Mouse (Mus musculus) Patski (cell line): ENCODE measurements at regions not wholly inside any gene's neighbourhood (a gene's known extent, or its start where the extent isn't known, plus 50 kb on each side); places are given as distances from the start of the nearest gene placed in this dataset.

ENCODE experiments used
- ATAC-seq: fragments of 100-300 bp; one replicate; pipeline ENCODE4 v1.8.0; 2021
- CTCF ChIA-PET: fragments of 350-600 bp; sonication (Branson Sonifier 250); formaldehyde crosslinking; loops from one replicate; lab custom pipeline; 2022; ENCODE audit warnings: inconsistent platforms; lab: Charles Lee
- POLR2A ChIA-PET: fragments of 350-600 bp; sonication (Branson Sonifier 250); formaldehyde crosslinking; loops from one replicate; lab custom pipeline; 2022; ENCODE audit warnings: antibody characterized with exemption, inconsistent platforms; lab: Charles Lee
- DNase-seq: peaks from one replicate; pipeline ENCODE4 v3.0.0-alpha.2; 2011; ENCODE audit warnings: low read depth, low spot score
- H3K27me3 ChIP-seq: fragments of 371-371 bp; one replicate; pipeline ENCODE4 v1.5.1; 2021
- CTCF ChIP-seq: fragments of 100-300 bp; IDR thresholded peaks from one replicate; pipeline ENCODE4 v1.5.1; 2021
- in situ Hi-C: fragments of 300-500 bp; cut with MboI; formaldehyde crosslinking; loops from 3 replicates; pipeline ENCODE4 v1.11.1; 2018; ENCODE audit warnings: low pct_unique_long_range_greater_than_20kb, mixed read lengths

- POLR2A ChIA-PET, result no interaction called here
- in situ Hi-C loops, result no loop called here
- ATAC-seq (no peak), DNase-seq (no peak)
- TF ChIP-seq CTCF, result no peak
- H3K27me3 ChIP-seq, result no peaks in the 10 kb centered on the region
- CTCF ChIA-PET, result no interaction called here
Observed at GRCm38 (mm10) chr12:68604524-68605299, 554.3 kb downstream of the Rps29 start.

GRCm38 (mm10) chr12:68602682-68603081 is 556.3 kb downstream of the Rps29 start:
- DNase-seq, result no peak
- ChIA-PET CTCF (no interaction called here), POLR2A (no interaction called here)
- ATAC-seq, result no peak
- no peaks in the 10 kb centered on the region for H3K27me3 ChIP-seq
- no peak for TF ChIP-seq CTCF
- in situ Hi-C loops, result no loop called here

- no peaks in the 10 kb centered on the region for H3K27me3 ChIP-seq
- ChIA-PET CTCF (no interaction called here), POLR2A (no interaction called here)
- ATAC-seq (no peak), DNase-seq (no peak)
- in situ Hi-C loops, result no loop called here
- TF ChIP-seq CTCF, result no peak
Observed at GRCm38 (mm10) chr12:68601366-68601765, 557.6 kb downstream of the Rps29 start.

GRCm38 (mm10) chr12:68599681-68600596 is 559.0 kb downstream of the Rps29 start:
- CTCF ChIA-PET, result no interaction called here
- no peak for ATAC-seq
- DNase-seq, result no peak
- no peak for TF ChIP-seq CTCF
- no peaks in the 10 kb centered on the region for H3K27me3 ChIP-seq
- in situ Hi-C loops, result no loop called here
- POLR2A ChIA-PET, result no interaction called here

GRCm38 (mm10) chr12:68599016-68599616 is 559.9 kb downstream of the Rps29 start:
- TF ChIP-seq CTCF, result no peak
- no peak for ATAC-seq
- H3K27me3 ChIP-seq, result no peaks in the 10 kb centered on the region
- DNase-seq, result no peak
- in situ Hi-C loops, result no loop called here
- CTCF ChIA-PET, result interaction anchor here (0.9 kb wide), 1 partner anchor 15 kb away, joined by 3 read pairs; no protein-coding TSS in a partner anchor
- POLR2A ChIA-PET, result interaction anchor here (0.6 kb wide), 1 partner anchor 31 kb away, joined by 3 read pairs; no protein-coding TSS in a partner anchor

- in situ Hi-C loops, result no loop called here
- ATAC-seq (no peak), DNase-seq (no peak)
- H3K27me3 ChIP-seq, result no peaks in the 10 kb centered on the region
- no peak for TF ChIP-seq CTCF
- POLR2A ChIA-PET, result no interaction called here
- CTCF ChIA-PET, result no interaction called here
Observed at GRCm38 (mm10) chr12:68585524-68585872, 573.5 kb downstream of the Rps29 start.

GRCm38 (mm10) chr12:68584786-68585523 is 574.0 kb downstream of the Rps29 start:
- in situ Hi-C loops, result no loop called here
- ChIA-PET CTCF (no interaction called here), POLR2A (no interaction called here)
- TF ChIP-seq CTCF, result no peak
- no peak for DNase-seq
- no peak for ATAC-seq
- H3K27me3 ChIP-seq, result no peaks in the 10 kb centered on the region

GRCm38 (mm10) chr12:68579909-68580308 is 579.1 kb downstream of the Rps29 start:
- no peaks in the 10 kb centered on the region for H3K27me3 ChIP-seq
- no peak for TF ChIP-seq CTCF
- POLR2A ChIA-PET, result no interaction called here
- CTCF ChIA-PET, result no interaction called here
- in situ Hi-C loops, result no loop called here
- ATAC-seq (no peak), DNase-seq (no peak)

GRCm38 (mm10) chr12:68577453-68577852 is 581.5 kb downstream of the Rps29 start:
- POLR2A ChIA-PET, result no interaction called here
- CTCF ChIA-PET, result no interaction called here
- no peak for TF ChIP-seq CTCF
- in situ Hi-C loops, result no loop called here
- DNase-seq, result no peak
- no peak for ATAC-seq
- no peaks in the 10 kb centered on the region for H3K27me3 ChIP-seq

- no peak for TF ChIP-seq CTCF
- H3K27me3 ChIP-seq, result no peaks in the 10 kb centered on the region
- in situ Hi-C loops, result no loop called here
- POLR2A ChIA-PET, result no interaction called here
- ATAC-seq (no peak), DNase-seq (no peak)
- CTCF ChIA-PET, result no interaction called here
Observed at GRCm38 (mm10) chr12:68576855-68577254, 582.1 kb downstream of the Rps29 start.
